Mouse (Mus musculus): ENCODE data around the gene Fbxo2.
"Not testable (repeated sequence)": the region's sequence is repeated elsewhere in the genome, so short reads cannot be mapped to it uniquely, and the experiment has no call there.

The Fbxo2 gene

DNA sequence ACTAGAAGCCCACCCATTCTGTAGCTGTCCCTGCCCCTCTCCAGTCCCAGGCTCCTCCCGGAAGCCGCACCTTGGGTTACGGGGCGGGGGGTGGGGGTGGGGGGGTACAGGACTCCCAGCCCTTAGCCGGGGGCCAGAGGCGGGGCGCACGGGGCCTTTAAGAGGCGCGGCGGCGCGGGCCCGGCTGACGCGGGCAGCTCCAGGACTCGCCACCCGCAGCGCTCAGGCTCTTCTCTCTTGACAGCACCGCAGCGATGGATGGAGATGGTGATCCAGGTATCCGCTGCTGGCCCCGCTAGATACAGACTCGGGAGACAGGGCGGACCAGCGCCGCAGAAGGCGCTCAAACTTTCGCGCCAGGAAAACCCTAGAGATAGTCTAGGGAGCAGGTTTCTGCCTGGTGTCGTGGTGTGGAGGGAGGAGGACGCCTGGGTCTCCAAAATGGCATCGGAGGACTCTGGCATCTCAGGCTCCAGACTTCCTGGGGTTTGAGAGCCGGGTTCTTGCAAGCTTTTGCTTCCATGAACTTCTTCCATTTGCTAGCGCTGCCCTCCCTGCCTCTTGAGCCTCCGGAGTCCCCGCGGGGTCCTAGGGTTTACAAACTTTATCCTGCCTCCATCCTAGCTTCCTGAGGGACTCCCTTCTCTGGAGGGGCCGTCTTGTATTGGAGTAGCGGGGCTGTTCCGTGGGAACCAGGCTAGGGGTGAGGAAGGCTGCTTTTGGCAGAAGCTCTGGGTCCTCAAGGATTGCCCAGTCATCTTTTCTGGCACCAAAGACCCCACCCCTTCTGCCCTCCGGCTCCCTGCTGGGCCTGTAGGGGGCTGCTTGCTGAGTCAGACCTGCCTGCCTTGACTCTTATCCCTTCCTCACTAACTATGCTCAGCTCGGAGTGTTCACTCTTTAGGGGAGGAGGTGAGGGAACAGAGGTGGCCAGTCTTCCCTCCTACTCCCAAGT, at the start of gene Fbxo2, which contains the start of gene Fbxo44:
TSS of gene Fbxo2 (plus strand) at position 186 of the 955 bp plus-strand sequence.
TSS of gene Fbxo44 (minus strand) at position 47 of the 955 bp plus-strand sequence.
- DNase-seq, result peak in 1 of 2 experiments; percentile 51

DNA sequence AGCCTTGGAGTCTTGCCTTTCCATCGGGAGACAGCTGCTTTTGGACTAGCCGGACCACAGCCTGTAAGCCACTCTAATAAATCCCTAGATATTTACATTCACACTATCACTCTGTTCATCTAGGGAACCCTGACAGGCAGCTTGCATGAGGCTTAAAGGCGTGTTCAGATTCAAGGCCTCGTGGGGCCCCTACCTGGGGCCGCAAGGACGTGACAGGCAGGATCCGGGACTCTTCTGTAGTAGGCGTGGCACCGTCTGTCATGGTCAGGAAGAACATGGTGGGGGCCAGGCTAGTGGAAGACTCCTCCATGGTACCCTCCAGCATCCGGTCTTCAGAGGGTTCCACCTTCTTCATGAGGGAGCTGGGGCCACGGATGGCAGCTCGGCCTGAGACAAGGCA, 47.9 kb upstream of the Fbxo2 start:
- DNase-seq, result no peak

DNA sequence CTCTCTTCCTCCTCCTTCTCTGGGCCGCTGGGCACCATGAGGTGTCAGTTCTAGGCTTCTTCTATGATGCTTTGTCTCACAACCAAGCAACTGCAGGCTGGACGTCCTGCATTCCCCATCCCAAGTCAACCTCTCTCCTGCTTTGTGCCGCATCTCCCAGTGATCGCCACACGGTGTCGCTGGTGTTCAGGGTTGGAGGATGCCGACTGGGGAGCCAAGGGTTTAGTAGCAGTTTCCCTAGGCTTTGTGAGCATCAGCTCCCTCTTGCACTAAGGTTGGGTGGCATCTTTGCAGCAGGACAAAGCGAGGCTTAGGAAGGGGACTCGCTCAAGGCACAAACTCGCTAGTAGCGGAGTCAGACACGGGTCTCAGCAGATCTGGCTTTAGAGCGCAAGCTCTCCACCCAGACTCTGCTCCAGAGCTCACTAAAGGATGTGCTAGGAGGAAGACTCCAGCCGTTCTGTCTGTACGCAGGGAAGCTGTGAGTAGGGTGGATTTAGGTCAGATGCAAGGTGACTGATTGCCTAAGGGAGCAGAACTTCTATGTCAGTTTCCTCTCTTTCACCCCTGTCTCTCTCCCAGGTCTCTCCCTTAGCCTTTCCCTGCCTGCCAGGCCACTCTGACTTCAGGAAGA, 45.5 kb upstream of the Fbxo2 start:
- peak; percentile 76 to 89 for DNase-seq

DNA sequence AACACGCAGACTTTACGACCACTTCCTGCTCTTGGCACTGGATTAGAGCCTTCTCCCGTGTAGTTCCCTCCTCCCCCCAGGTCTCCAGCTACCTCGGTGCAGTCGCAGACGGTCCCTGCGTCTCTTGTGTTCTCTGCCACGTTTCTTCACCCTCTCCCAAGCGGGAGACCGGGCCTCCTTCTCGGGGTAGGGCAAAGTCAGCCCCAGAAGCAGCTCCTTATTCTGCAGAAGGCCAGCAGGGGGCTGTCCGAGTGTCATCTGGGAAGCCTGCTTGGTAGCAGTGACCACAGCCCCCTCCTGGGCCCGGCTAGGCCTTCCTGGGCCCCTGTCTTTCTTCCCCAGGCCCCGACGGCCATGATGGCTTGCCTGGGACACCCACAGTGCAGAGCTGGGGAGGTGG, 45.0 kb upstream of the Fbxo2 start:
- peak; percentile 44 to 54 for DNase-seq

DNA sequence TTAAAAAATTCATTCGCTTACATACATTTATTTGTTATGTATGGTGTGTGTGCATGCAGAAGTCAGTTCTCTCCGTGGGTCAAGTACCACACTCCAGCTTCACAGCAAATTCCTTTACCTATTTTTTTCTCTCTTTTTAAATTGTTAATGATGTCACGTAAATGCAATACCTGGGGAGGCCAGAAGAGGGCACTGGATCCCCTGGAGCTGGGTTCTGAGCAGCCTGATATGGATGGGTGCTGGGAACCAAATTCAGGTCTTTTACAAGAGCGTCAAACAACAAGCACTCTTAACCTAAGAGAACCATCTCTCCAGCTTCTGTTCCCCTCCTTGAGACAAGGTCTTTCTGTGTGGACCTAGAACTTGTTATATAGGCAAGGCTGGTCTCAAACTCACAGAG, 43.8 kb upstream of the Fbxo2 start:
- no peak for DNase-seq

DNA sequence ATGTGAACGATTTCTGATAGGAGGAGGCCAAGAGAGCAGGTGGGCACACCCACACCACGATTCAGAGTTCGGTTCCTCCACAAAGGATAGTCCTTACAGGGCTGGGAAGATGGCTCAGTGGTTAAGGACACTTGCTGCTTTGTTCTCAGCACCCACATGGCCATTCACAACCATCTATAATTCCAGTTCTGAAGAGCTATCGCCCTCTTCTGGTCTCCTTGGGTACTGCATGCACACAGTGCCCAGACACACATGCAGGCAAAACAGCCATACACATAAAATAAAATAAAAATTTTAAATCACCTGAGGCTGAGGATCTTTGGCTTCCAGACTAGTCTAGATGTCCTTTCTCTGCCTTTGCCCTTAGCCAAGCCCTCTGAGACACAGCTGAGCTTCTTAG, 43.0 kb upstream of the Fbxo2 start:
- no peak for DNase-seq

- not testable (repeated sequence) for DNase-seq
Observed at GRCm38 (mm10) chr4:148119578-148119977, 40.8 kb upstream of the Fbxo2 start.

GRCm38 (mm10) chr4:148120555-148120954, 39.9 kb upstream of the Fbxo2 start:
- no peak for DNase-seq

DNA sequence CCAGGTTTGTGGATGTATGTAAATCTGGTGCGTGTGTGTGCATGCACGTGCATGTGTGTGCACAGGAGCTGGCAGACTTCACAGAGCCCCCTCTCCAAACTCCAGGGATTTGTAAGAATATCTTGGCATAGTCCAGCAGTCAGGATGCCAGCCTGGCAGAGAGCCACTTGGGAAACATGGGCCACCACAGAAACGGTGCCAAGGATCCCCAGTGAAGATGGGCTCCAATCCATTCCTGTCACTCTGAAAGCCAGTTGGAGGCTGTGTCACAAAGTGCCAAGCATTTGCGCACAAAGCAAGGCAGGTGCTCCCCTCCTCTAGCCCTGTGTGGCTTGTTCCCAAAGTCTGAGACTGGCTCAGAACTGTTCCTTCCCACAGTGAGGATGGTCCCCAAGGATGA, 39.1 kb upstream of the Fbxo2 start:
- DNase-seq, result no peak

DNA sequence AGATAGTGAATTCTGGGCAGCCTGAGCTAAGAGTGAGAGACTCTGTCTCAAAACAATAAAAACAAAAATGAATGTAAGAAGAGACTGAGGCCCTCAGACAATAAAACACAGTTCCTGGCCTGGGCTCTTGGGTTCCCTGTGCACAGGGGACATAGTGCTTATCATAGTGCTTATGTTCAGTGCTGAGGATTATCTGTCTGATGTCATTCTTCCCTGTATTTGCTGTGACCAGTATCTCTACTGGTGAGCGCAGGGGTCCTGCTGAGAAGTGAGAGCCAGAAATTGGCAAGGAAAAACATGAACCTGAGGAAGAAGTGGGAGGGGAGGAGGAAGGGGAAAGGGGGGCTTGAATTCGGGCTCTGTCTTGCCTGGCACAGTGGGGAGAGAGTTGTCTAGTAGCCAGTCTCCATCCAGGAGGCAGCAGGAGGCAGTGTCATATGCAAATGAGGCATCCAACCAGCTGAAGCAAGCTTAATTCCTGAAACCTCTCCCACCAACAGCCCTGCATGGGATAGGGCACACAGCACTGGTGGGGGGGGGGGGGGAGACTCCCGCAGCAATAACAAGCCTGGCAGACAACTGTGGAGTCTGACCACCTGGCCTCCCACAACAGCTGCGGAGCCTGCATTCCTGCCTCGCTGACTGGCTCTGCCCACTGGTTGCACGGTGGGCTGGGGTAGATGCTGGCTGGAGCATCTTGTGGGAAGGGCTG, 38.3 kb upstream of the Fbxo2 start:
- no peak for DNase-seq

DNA sequence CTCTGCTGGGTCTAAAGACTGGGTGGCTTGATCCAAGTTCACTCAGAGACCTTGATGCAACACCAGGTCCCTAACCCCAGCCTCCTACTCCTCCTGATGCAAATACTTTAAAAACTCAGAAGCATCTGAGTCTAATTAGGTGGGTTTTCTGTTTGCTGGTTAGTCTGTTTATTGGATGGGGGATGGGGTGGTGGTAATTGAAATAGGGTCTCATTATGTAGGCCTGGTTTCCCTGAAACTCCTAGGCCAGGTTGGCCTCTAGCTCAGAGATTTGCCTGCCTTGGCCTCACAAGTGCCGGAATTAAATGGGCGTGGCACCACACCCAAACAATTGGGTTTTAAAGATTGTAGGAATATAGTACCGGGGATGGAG, 37.7 kb upstream of the Fbxo2 start:
- DNase-seq, result no peak

DNA sequence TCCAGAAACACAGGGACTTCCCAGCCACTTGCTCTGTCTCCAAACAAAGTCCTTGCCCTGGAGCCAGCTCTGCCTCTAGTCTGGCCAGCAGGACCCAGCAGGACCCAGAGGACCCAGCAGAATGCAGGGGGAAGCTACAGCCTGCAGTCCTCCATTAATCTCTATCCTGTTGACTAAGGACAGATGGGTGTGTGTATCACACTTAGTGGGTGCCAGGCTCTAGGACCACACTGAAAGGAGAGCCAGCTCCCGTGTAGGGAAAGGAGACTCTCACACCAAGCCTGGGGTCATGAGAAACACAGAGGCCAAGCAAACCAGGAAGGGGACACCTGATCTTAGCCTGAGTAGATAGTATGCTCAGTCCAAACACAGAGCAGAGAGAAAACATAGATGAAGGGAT, 32.2 kb upstream of the Fbxo2 start:
- no peak for DNase-seq

GRCm38 (mm10) chr4:148128672-148129071, 31.7 kb upstream of the Fbxo2 start:
- DNase-seq, result no peak

GRCm38 (mm10) chr4:148130133-148130532, 30.3 kb upstream of the Fbxo2 start, which contains the start of gene Mad2l2:
Gene Mad2l2, plus strand, starts transcription at chr4:148130384.
- no peak for DNase-seq

DNA sequence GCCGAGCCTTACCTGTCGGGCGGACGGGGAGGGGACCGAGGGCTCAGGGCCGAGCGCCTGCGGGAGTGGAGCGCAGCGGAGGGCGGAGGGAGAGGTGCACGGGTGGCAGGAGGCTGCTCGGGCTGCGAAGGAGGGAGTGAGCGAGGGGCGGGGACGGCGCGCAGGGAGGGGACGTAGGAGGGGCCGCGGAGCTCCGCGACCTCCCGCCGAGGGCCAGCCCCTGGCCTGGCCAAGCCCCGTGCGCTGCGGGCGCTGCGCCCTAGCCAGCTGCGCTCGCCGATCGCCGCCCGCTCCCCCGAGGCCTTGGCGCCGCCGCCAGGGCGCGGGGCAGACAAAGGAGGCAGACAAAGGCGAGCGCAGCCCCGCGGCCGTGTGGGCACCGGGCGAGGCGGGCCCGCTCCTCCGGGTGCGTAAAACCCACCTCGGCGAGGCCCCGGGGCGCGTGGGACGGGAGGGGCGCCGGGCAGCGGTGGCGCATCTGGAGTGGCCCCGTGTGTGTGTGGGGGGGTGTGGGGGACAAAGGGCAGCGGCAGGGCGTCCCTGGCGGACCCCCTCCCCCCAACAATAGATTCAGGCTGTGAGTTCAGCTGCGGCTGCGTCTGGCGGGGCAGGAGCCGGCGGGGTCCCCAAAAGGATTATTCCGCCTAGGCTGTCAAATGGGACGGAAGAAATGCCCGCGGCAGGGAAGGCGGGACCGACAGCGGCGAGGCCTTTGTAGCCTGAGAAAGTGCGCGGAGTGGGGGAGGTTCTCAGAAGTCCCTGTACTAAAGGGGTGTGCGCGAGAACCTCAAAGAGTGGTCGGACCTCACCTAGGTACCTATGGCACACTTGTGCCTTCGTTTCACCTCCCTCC, 29.6 kb upstream of the Fbxo2 start, which contains the start of gene Draxin:
TSS of gene Draxin (minus strand) at position 138 of the 853 bp plus-strand sequence.
- peak; percentile 58 to 77 for DNase-seq

- DNase-seq, result no peak
Observed at GRCm38 (mm10) chr4:148131497-148132081, 28.8 kb upstream of the Fbxo2 start.

- DNase-seq, result no peak
Observed at GRCm38 (mm10) chr4:148134988-148135387, 25.4 kb upstream of the Fbxo2 start.

- DNase-seq, result no peak
Observed at GRCm38 (mm10) chr4:148137503-148137902, 22.9 kb upstream of the Fbxo2 start.

DNA sequence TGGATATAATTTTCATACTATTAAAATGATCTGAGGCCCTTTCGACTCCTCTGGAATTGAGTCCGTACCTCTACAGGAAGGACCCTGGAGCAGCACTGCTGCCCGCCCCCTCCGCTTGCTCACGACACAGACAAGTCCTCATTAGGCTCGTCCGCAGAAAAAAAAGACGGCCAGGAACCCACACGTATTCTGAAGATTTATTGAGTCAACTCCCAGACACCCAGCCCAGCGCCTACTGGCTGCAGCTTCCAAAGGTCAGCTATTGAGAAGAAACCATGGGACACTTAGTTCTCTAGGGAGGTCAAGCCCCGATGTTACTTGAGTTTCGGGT, 20.7 kb upstream of the Fbxo2 start:
- DNase-seq, result no peak

DNA sequence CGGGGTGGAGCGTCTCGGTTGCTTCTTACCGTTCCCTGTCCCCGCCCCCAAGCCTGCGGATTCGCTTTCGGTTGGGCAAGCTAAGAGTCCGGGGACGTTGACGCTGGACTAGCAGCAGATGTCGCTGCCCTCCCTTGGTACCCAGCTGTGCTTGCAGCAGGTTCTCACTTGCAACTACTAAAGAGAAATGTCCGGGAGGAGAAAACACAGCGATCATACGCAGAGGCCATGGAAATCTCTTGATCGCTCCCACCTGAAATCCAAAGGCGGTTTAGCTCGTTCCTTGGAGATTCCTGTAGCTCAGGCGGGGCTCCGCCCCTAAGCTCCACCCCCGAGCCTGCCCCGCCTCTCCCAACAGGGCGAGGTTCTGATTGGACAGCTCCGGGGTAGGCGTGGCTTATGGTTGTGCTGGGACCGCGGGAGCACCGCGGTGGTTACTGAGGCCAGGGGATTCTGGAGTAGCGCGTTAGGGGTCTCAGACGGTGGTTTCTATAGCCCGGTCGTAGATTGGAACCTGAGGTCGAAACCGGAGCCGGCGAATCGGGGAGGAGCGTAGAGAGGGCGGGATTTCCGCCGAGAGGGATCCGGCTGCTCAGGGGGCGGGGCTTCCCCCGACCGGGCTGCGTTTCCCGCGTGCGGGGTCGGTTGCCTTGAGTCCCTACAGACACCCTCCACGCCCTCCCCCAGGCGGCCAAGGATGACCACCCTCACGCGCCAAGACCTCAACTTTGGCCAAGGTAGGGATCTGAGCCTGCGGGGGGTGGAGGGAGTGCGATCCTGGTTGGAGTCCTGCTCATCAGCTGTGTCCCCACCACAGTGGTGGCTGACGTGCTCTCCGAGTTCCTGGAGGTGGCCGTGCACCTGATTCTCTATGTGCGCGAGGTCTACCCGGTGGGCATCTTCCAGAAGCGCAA, 20.1 kb upstream of the Fbxo2 start:
- DNase-seq, result peak; percentile 93

DNA sequence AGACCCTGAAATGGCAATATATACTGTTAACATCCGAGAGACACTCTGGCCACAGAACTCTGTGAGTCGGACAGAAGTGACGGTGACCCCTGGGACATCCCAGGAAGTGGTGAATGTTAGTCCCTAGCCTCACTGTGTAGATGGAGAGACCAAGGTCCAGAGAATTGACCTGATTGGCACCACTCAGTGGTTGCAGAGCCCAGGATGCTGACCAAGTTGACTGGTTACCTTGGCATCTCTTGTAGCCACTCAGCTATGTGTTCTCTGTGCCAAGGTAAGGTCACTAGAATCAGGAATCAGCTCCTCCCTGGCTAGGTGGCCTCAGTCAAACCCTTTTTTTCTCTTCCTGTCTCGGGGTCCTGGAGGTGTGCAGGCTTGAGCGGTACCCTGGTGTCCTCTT, 16.7 kb upstream of the Fbxo2 start:
- DNase-seq, result no peak

Data from lung, postnatal 4 days (tissue).